Mouse (Mus musculus) lung, embryonic 16.5 days (tissue): ENCODE measurements around the gene Sipa1l2. TPM values are rescaled to one million over a fixed set of nuclear protein-coding genes. Genes with fewer than 3 reads are reported as not detected.

Source experiments
- ATAC-seq: fragments of 200-750 bp; cut with Nextera tagmentation; 2 replicates; pipeline ENCODE4 v1.8.0; 2017; ENCODE audit warnings: low read depth, mild to moderate bottlenecking, moderate library complexity
- H3K27ac ChIP-seq: fragments of 300-500 bp; sonication (generic); 2 replicates; pipeline ENCODE4 v1.5.1; 2014; ENCODE audit warnings: mild to moderate bottlenecking, control low read depth, low read length
- H3K27me3 ChIP-seq: fragments of 300-500 bp; sonication (generic); 2 replicates; pipeline ENCODE4 v1.6.1; 2014; ENCODE audit warnings: low read depth, low read length, mixed read lengths; ENCODE audit not compliant: control insufficient read depth, insufficient read depth
- H3K36me3 ChIP-seq: fragments of 300-500 bp; sonication (generic); 2 replicates; pipeline ENCODE4 v1.6.1; 2014; ENCODE audit warnings: low read length; ENCODE audit not compliant: control insufficient read depth, insufficient read depth
- H3K4me1 ChIP-seq: fragments of 300-500 bp; sonication (generic); replicated peaks from 2 replicates; pipeline ENCODE4 v1.6.1; 2014; ENCODE audit warnings: low read length, mixed read lengths; ENCODE audit not compliant: control insufficient read depth, insufficient read depth
- H3K4me2 ChIP-seq: fragments of 300-500 bp; sonication (generic); 2 replicates; pipeline ENCODE4 v1.6.1; 2014; ENCODE audit warnings: low read depth, low read length, control low read depth
- H3K4me3 ChIP-seq: fragments of 300-500 bp; sonication (generic); 2 replicates; pipeline ENCODE4 v1.5.1; 2014; ENCODE audit warnings: mild to moderate bottlenecking, low read length, control low read depth
- H3K9ac ChIP-seq: fragments of 300-500 bp; sonication (generic); 2 replicates; pipeline ENCODE4 v1.6.1; 2014; ENCODE audit warnings: low read length, control low read depth
- H3K9me3 ChIP-seq: fragments of 300-500 bp; sonication (generic); 2 replicates; pipeline ENCODE4 v1.6.1; 2016; ENCODE audit warnings: low read length; ENCODE audit not compliant: control insufficient read depth
- WGBS: fragments of 180-500 bp; shearing (Covaris S2); extraction: QIAGEN DNeasy Blood & Tissue Kit; methylation state at CpG from one replicate; pipeline ENCODE4 v1.1.7; 2014; 5-methylcytosine and 5-hydroxymethylcytosine counted together
- polyA plus RNA-seq: library from polyadenylated mRNA; unstranded; fragments of >200 nt; fragmentation: Nextera tagmentation; extraction: Ambion mirVana; gene quantifications from 2 replicates; pipeline ENCODE4 v1.2.1, GENCODE M21; 2015

Gene Sipa1l2
- polyA plus RNA-seq, 1 experiment from 2014 or later, result 13.3 TPM

GRCm38 (mm10) chr8:125568421-125568850 is 1.2 kb downstream of the Sipa1l2 start:
- H3K36me3 ChIP-seq, result no peaks in the 10 kb centered on the region
- 0 out of 2 replicates have a peak overlapping the region, but pooled peaks have one; percentile 36 for H3K27ac ChIP-seq
- 1% methylated on average over 14 of the region's 14 CpGs for WGBS
- peak overlapping the region; percentile 78 for H3K9ac ChIP-seq
- H3K27me3 ChIP-seq, result no peaks in the 10 kb centered on the region
- H3K9me3 ChIP-seq, result peaks cover 3% of the 10 kb centered on the region; the same call in 1 of the 2 replicates
- ATAC-seq, result peak; percentile 13
- H3K4me1 ChIP-seq, result peaks cover 27% of the 10 kb centered on the region
- H3K4me3 ChIP-seq, result peak overlapping the region; percentile 83
- H3K4me2 ChIP-seq, result peak overlapping the region; percentile 76

- Histone ChIP-seq H3K27me3 (no peaks in the 10 kb centered on the region), H3K4me3 (peak overlapping the region; percentile 83; the same call in 1 of the 2 replicates), H3K36me3 (no peaks in the 10 kb centered on the region), H3K4me1 (peaks cover 33% of the 10 kb centered on the region), H3K4me2 (peak overlapping the region; percentile 76), H3K9ac (no peak overlapping the region), H3K27ac (no peak overlapping the region), H3K9me3 (peaks cover 3% of the 10 kb centered on the region; the same call in 1 of the 2 replicates)
- ATAC-seq, result no peak
- 53% methylated on average over 7 of the region's 7 CpGs for WGBS
These were observed 2.0 kb downstream of the Sipa1l2 start for GRCm38 (mm10) chr8:125567569-125567968.

- Histone ChIP-seq H3K9ac (no peak overlapping the region), H3K4me1 (peaks cover 46% of the 10 kb centered on the region), H3K4me2 (no peak overlapping the region), H3K4me3 (no peak overlapping the region), H3K9me3 (no peaks in the 10 kb centered on the region), H3K27me3 (no peaks in the 10 kb centered on the region), H3K27ac (no peak overlapping the region), H3K36me3 (no peaks in the 10 kb centered on the region)
- no peak for ATAC-seq
- 71% methylated on average over 8 of the region's 8 CpGs for WGBS
These were observed 6.7 kb downstream of the Sipa1l2 start for GRCm38 (mm10) chr8:125562878-125563277.

- 64% methylated on average over 11 of the region's 11 CpGs for WGBS
- Histone ChIP-seq H3K4me3 (no peak overlapping the region), H3K9ac (no peak overlapping the region)
These were observed 8.7 kb downstream of the Sipa1l2 start for GRCm38 (mm10) chr8:125560825-125561490.

GRCm38 (mm10) chr8:125559066-125559653 is 10.4 kb downstream of the Sipa1l2 start:
- H3K27me3 ChIP-seq, result no peaks in the 10 kb centered on the region
- H3K4me1 ChIP-seq, result peaks cover 52% of the 10 kb centered on the region
- H3K9ac ChIP-seq, result peak overlapping the region; percentile 51
- H3K27ac ChIP-seq, result peak overlapping the region; percentile 79
- peak overlapping the region; percentile 23; the same call in 1 of the 2 replicates for H3K4me3 ChIP-seq
- no peak for ATAC-seq
- 40% methylated on average over 5 of the region's 5 CpGs for WGBS
- peak overlapping the region; percentile 54 for H3K4me2 ChIP-seq
- no peaks in the 10 kb centered on the region for H3K9me3 ChIP-seq
- H3K36me3 ChIP-seq, result no peaks in the 10 kb centered on the region

More at GRCm38 (mm10) chr8:125560825-125561490, 8.7 kb downstream of the Sipa1l2 start:
- H3K27me3 ChIP-seq, result no peaks in the 10 kb centered on the region
- H3K9me3 ChIP-seq, result no peaks in the 10 kb centered on the region
- H3K27ac ChIP-seq, result no peak overlapping the region
- H3K36me3 ChIP-seq, result no peaks in the 10 kb centered on the region
- H3K4me1 ChIP-seq, result peaks cover 52% of the 10 kb centered on the region
- no peak overlapping the region for H3K4me2 ChIP-seq
- no peak for ATAC-seq

- Histone ChIP-seq H3K27ac (peak overlapping the region; percentile 79), H3K27me3 (no peaks in the 10 kb centered on the region), H3K4me1 (peaks cover 50% of the 10 kb centered on the region), H3K9ac (peak overlapping the region; percentile 39), H3K4me2 (peak overlapping the region; percentile 54), H3K36me3 (no peaks in the 10 kb centered on the region), H3K9me3 (no peaks in the 10 kb centered on the region), H3K4me3 (peak overlapping the region; percentile 23)
- peak; percentile 66 for ATAC-seq
- WGBS, result 19% methylated on average over 23 of the region's 23 CpGs
These were observed 11.2 kb downstream of the Sipa1l2 start for GRCm38 (mm10) chr8:125558109-125559065.

DNA sequence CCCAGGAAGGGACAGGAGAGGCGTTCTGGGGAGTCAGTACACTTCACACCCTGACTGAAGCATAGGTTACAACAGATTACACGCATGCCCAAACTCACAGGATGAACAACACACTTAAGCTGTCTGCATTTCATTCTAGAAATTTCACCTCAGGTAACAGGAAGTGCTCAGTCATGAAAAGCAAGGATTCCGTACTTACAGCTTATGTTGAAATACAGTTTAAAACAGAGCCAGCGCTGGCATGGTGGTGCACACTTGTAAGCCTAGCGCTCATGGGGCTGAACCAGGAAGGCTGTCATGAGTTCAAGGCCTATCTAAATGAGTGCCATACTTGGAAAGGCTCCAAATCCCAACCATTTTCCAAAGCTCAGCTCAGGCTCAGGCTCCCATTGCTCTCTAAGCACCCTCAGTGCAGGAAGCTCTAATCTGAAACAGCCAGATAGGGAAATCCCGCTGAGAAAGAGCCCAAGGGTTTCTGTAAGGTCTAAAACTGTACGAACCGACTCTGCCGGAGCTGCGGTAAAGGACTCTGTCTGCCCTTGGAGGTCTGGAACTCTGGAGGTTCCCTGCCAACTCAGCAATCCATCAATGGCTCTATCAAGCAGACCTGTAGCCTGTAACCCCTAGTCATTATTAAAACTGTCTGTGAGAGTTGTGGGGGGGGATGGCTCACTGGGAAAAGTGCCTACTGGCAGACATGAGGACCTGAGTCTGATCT is 12.1 kb downstream of the Sipa1l2 start:
- Histone ChIP-seq H3K27ac (peak overlapping the region; percentile 79), H3K4me3 (no peak overlapping the region), H3K27me3 (no peaks in the 10 kb centered on the region), H3K36me3 (no peaks in the 10 kb centered on the region), H3K4me1 (peaks cover 44% of the 10 kb centered on the region), H3K9me3 (no peaks in the 10 kb centered on the region), H3K9ac (peak overlapping the region; percentile 39; the same call in 1 of the 2 replicates), H3K4me2 (no peak overlapping the region)
- WGBS, result 35% methylated on average over 10 of the region's 10 CpGs
- peak; percentile 24 for ATAC-seq

DNA sequence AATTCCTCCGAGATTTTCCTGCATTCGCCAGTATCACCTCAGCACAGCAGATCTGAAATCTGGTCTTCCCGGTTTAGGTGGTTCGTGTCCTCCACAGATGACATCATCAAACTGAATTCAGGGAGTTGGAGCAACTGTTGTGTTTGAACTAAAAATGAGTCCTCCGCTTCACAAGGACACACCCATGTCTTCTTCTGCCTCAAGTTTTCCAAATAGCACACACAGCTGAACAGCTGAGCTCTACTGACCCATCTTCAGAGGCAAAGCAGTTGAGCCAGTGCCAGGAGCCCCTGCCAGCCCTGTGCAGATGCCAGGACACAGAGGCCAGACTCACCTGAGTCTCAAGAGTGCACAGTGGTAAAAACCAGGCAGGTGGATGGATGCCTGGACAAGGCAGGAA is 12.9 kb downstream of the Sipa1l2 start:
- no peak overlapping the region for H3K4me3 ChIP-seq
- H3K4me2 ChIP-seq, result no peak overlapping the region
- ATAC-seq, result no peak
- peaks cover 44% of the 10 kb centered on the region for H3K4me1 ChIP-seq
- H3K27me3 ChIP-seq, result no peaks in the 10 kb centered on the region
- peak overlapping the region; percentile 14; the same call in 1 of the 2 replicates for H3K9ac ChIP-seq
- H3K27ac ChIP-seq, result peak overlapping the region; percentile 79
- H3K9me3 ChIP-seq, result no peaks in the 10 kb centered on the region
- no peaks in the 10 kb centered on the region for H3K36me3 ChIP-seq
- WGBS, result 52% methylated on average over 5 of the region's 5 CpGs
